Mouse (Mus musculus) midbrain, postnatal 0 days (tissue): ENCODE data around the gene Tead1. TPM values are rescaled to one million over a fixed set of nuclear protein-coding genes. Genes with fewer than 3 reads are reported as not detected.

Experiments used
- ATAC-seq: fragments of 200-750 bp; cut with Nextera tagmentation; 2 replicates; pipeline ENCODE4 v1.8.0; 2017; ENCODE audit warnings: moderate number of reproducible peaks, mild to moderate bottlenecking, moderate TSS enrichment, moderate library complexity; ENCODE audit not compliant: low FRiP score
- DNase-seq: peaks from one replicate; pipeline ENCODE4 v3.0.0-alpha.2; 2015; ENCODE audit warnings: low spot score
- H3K27ac ChIP-seq: fragments of 300-500 bp; sonication (generic); 2 replicates; pipeline ENCODE4 v1.5.1; 2014; ENCODE audit warnings: low read depth, mild to moderate bottlenecking, low read length, mixed read lengths
- H3K27me3 ChIP-seq: fragments of 300-500 bp; sonication (generic); 2 replicates; pipeline ENCODE4 v1.6.1; 2014; ENCODE audit warnings: low read length, control low read depth, mixed read lengths; ENCODE audit not compliant: insufficient read depth
- H3K36me3 ChIP-seq: fragments of 300-500 bp; sonication (generic); 2 replicates; pipeline ENCODE4 v1.6.1; 2014; ENCODE audit warnings: low read length, control low read depth, mixed read lengths; ENCODE audit not compliant: insufficient read depth
- H3K4me1 ChIP-seq: fragments of 300-500 bp; sonication (generic); 2 replicates; pipeline ENCODE4 v1.6.1; 2014; ENCODE audit warnings: mild to moderate bottlenecking, control low read depth, antibody characterized with exemption, low read length, mixed read lengths; ENCODE audit not compliant: insufficient read depth
- H3K4me2 ChIP-seq: fragments of 300-500 bp; sonication (generic); 2 replicates; pipeline ENCODE4 v1.6.1; 2014; ENCODE audit warnings: low read depth, mild to moderate bottlenecking, low read length, mixed read lengths; ENCODE audit not compliant: poor library complexity, severe bottlenecking
- H3K4me3 ChIP-seq: fragments of 300-500 bp; sonication (generic); 2 replicates; pipeline ENCODE4 v1.5.1; 2014; ENCODE audit warnings: low read depth, mild to moderate bottlenecking, low read length, moderate library complexity
- H3K9ac ChIP-seq: fragments of 300-500 bp; sonication (generic); replicated peaks from 2 replicates; pipeline ENCODE4 v1.6.1; 2014; ENCODE audit warnings: mild to moderate bottlenecking, low read length, moderate library complexity, mixed read lengths; ENCODE audit not compliant: poor library complexity, severe bottlenecking
- H3K9me3 ChIP-seq: fragments of 300-500 bp; sonication (generic); 2 replicates; pipeline ENCODE4 v1.6.1; 2016; ENCODE audit warnings: low read length, control low read depth
- CTCF ChIP-seq: IDR thresholded peaks from 2 replicates; pipeline ENCODE4 v1.5.1; 2016; ENCODE audit warnings: antibody characterized with exemption, mild to moderate bottlenecking
- WGBS: fragments of 180-500 bp; shearing (Covaris S2); extraction: QIAGEN DNeasy Blood & Tissue Kit; methylation state at CpG from one replicate; pipeline ENCODE4 v1.1.7; 2014; 5-methylcytosine and 5-hydroxymethylcytosine counted together
- polyA plus RNA-seq: library from polyadenylated mRNA; unstranded; fragments of >200 nt; fragmentation: Nextera tagmentation; extraction: Ambion mirVana; gene quantifications from 2 replicates; pipeline ENCODE4 v1.2.1, GENCODE M21; 2015
- total RNA-seq: library from RNA; depleted of rRNA; stranded (reverse); fragments of >200 nt; gene quantifications from 2 replicates; pipeline ENCODE4 v1.2.3, GENCODE M21; 2014

Gene Tead1
- total and polyA plus RNA-seq, 2 experiments from 2014 or later: 8.0 to 16.6 TPM

DNA sequence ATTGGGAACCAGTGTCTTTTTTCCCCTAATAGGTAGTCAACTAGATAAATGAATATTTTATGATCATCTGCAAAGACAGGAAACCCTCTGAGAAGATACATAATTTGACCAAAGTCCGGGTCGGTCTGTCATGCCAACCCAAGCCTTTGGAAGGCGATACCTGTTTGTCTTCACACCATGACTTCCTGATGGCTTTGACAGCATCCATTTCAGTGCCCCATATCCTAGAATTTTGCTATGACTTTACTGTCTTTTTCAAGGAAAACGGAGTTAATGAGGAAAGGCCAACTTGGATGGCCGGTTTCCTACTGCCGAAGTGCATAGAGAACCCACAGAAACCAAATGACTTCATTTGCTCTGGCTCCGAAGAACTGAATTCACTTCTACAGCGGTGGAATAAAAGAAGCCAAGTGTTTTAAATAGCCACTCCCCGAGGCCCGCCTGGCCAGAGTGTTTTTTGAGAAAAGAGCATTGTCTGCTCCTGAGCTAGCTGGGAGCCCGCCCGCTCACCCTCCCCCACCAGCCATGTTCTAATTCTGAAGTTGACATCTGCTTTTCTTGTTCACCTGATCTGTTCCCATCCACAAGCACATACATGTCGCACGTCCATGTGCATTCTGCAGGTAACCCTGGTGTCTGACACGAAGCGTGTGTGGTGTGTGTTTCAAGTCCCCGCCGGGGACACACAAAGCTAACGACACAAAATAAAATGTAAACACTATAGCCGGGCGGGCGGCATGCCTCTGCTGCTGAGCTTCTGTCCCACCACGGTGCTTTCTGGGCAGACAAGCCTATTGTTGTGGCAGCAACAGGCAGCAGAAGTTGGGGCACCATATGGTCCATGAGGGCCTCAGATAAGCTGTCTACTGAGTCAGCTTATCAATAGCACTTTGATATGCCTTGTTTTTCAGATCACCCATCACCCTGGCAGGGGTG lies 5.8 kb downstream of the Tead1 start:
- peak overlapping the region; percentile 22; the same call in 1 of the 2 replicates for H3K4me2 ChIP-seq
- H3K36me3 ChIP-seq: no peaks in the 10 kb centered on the region
- H3K4me3 ChIP-seq: no peak overlapping the region
- H3K4me1 ChIP-seq: no peaks in the 10 kb centered on the region; the same call in 1 of the 2 replicates
- H3K9ac ChIP-seq: no peak overlapping the region
- no peak for TF ChIP-seq CTCF
- no peak overlapping the region for H3K27ac ChIP-seq
- 0 out of 2 replicates have a peak, but pooled peaks cover 3% of the 10 kb centered on the region for H3K27me3 ChIP-seq
- DNase-seq (peak; percentile 47), ATAC-seq (no peak)
- no peaks in the 10 kb centered on the region for H3K9me3 ChIP-seq
- 22% methylated on average over 23 of the region's 23 CpGs for WGBS

- H3K9ac ChIP-seq: no peak overlapping the region
- 0 out of 2 replicates have a peak, but pooled peaks cover 3% of the 10 kb centered on the region for H3K27me3 ChIP-seq
- no peak for DNase-seq
- no peak for ATAC-seq
- no peak overlapping the region for H3K4me3 ChIP-seq
- TF ChIP-seq CTCF: no peak
- no peaks in the 10 kb centered on the region for H3K36me3 ChIP-seq
- no peaks in the 10 kb centered on the region; the same call in 1 of the 2 replicates for H3K4me1 ChIP-seq
- H3K4me2 ChIP-seq: no peak overlapping the region
- no peak overlapping the region for H3K27ac ChIP-seq
- H3K9me3 ChIP-seq: no peaks in the 10 kb centered on the region
- 65% methylated on average over 3 of the region's 3 CpGs for WGBS
These were observed 6.9 kb downstream of the Tead1 start for GRCm38 (mm10) chr7:112685993-112686392.

DNA sequence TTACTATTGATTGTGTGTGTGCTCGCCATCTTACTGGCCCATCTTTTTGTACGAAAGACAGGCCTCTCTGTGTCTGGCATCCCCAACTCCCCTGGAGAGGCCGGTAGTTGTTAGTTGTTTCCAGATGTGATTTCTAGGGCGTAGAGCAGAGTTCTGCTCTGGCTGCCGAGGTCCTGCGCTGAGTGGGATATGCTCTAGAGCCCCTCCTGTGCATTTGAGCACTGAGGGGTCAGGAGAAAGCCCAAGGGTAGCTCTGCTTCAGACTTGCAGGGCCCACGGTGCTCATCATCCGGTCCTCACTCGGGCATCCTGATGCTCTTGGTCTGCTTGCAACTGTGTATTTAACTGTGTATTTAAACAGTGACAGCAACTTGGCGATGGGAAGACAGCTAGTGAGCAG lies 7.5 kb downstream of the Tead1 start:
- H3K9me3 ChIP-seq: no peaks in the 10 kb centered on the region
- TF ChIP-seq CTCF: no peak
- 0 out of 2 replicates have a peak, but pooled peaks cover 3% of the 10 kb centered on the region for H3K27me3 ChIP-seq
- no peaks in the 10 kb centered on the region for H3K36me3 ChIP-seq
- no peak for DNase-seq
- H3K4me2 ChIP-seq: no peak overlapping the region
- H3K27ac ChIP-seq: no peak overlapping the region
- H3K4me1 ChIP-seq: no peaks in the 10 kb centered on the region; the same call in 1 of the 2 replicates
- no peak for ATAC-seq
- 51% methylated on average over 10 of the region's 10 CpGs for WGBS
- no peak overlapping the region for H3K4me3 ChIP-seq
- no peak overlapping the region for H3K9ac ChIP-seq

GRCm38 (mm10) chr7:112688425-112689001 lies 9.4 kb downstream of the Tead1 start:
- DNase-seq (no peak), ATAC-seq (no peak)
- WGBS: 53% methylated on average over 9 of the region's 9 CpGs
- no peak overlapping the region for H3K27ac ChIP-seq
- H3K27me3 ChIP-seq: 0 out of 2 replicates have a peak, but pooled peaks cover 3% of the 10 kb centered on the region
- no peak for TF ChIP-seq CTCF
- H3K4me1 ChIP-seq: no peaks in the 10 kb centered on the region; the same call in 1 of the 2 replicates
- H3K4me3 ChIP-seq: no peak overlapping the region
- no peaks in the 10 kb centered on the region for H3K9me3 ChIP-seq
- no peak overlapping the region for H3K9ac ChIP-seq
- no peak overlapping the region for H3K4me2 ChIP-seq
- H3K36me3 ChIP-seq: no peaks in the 10 kb centered on the region

DNA sequence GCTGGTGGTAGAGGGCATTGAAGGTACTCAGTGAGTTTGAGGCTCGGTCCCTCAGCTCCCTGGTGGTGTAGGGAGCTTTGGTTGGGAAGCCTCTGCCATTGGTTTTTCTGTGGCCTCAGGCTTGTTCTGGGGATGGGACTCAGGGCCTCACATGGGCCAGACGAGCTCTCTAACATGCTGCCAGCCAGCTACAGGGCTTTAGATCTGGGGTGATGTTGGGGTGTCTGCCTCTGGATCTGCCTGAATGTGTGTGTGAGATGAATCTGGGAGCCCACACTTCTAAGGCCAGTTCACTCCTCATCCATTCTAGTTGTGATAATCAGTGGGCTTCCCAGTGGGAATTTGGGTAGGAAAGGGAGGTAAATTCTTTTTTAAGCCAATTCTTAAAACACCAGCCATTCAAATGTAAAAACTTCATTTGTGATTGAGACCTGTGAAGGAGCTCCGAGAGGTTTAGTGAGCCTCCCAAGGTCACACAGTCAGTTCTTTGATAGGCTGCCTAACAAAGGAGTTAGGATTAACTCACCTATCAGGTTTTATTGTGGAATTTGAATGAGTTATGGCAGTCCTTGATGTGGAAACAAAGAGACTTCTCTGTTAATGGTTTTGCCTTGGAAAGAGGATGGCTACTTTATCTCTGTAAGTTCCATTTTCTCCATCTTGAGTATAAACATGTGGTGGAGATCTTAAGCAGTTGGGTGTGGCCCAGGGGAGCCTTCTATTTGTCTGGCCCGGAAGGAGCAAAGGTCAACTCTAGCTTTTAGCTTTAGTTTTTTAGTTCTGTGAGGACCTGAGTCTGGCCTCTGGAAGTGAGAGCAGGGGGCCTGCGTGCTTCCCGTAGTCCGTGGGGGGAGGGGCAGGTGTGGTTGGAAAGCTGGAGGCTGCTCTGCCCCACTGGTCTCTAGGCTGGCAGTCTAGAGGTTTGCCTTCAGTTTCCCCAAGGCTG lies 12.0 kb downstream of the Tead1 start:
- no peaks in the 10 kb centered on the region for H3K27me3 ChIP-seq
- DNase-seq (no peak), ATAC-seq (no peak)
- H3K4me3 ChIP-seq: no peak overlapping the region
- 33% methylated on average over 7 of the region's 7 CpGs for WGBS
- no peak overlapping the region for H3K4me2 ChIP-seq
- TF ChIP-seq CTCF: no peak
- H3K9me3 ChIP-seq: no peaks in the 10 kb centered on the region
- no peak overlapping the region for H3K27ac ChIP-seq
- no peaks in the 10 kb centered on the region for H3K36me3 ChIP-seq
- H3K9ac ChIP-seq: no peak overlapping the region
- no peaks in the 10 kb centered on the region; the same call in 1 of the 2 replicates for H3K4me1 ChIP-seq
